Mouse (Mus musculus): ENCODE measurements around the gene Zfp787. TPM values are rescaled to one million over a fixed set of nuclear protein-coding genes. Genes with fewer than 3 reads are reported as not detected.
"Not testable (repeated sequence)": the region's sequence is repeated elsewhere in the genome, so short reads cannot be mapped to it uniquely, and the experiment has no call there.

The Zfp787 gene
- polyA plus RNA-seq, 1 experiment from 2014 or later = 15.6 TPM

DNA sequence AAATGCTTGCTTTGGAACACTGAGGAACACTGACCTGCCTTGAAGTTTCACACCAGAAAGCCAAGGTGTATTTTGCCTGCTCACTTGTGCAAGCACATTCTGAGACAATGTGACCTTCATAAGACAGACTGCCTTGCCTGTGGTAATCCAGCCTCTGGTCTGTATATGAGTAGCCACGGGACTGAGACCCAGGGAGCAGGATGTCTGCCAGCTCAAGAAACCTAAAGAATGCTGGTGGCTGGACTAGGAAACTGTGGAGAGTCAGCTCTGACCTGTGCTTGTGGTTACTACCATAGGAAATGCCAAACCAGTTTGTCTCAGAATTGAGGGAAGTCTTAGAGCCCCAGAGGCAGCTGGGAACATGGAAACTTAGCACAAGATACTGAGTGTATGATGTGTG, 29.6 kb upstream of the Zfp787 start:
- ATAC-seq (replicated peaks; ENCODE audit: low FRiP score) = no peak
- H3K4me3 ChIP-seq (ENCODE audit: low read depth, low read length) = no peak overlapping the region
- no peak overlapping the region for H3K4me2 ChIP-seq
- H3K27me3 ChIP-seq (replicated peaks; ENCODE audit: control insufficient read depth, insufficient read depth, low read length) = peaks cover 6% of the 10 kb centered on the region; the same call in 1 of the 2 replicates
- H3K36me3 ChIP-seq (ENCODE audit: control insufficient read depth, insufficient read depth, low read length) = peaks cover 30% of the 10 kb centered on the region
- WGBS = 66% methylated on average over 1 of the region's 1 CpGs
- no peak overlapping the region for H3K27ac ChIP-seq (ENCODE audit: low read depth, low read length)
- no peaks in the 10 kb centered on the region for H3K4me1 ChIP-seq (replicated peaks; ENCODE audit: control insufficient read depth, insufficient read depth, low read length)
- no peaks in the 10 kb centered on the region for H3K9me3 ChIP-seq (ENCODE audit: control insufficient read depth, low read length)
- no peak overlapping the region for H3K9ac ChIP-seq (ENCODE audit: low read depth, low read length)
- no peak for DNase-seq (ENCODE audit: low spot score)

- Histone ChIP-seq H3K4me1 (replicated peaks; ENCODE audit: control insufficient read depth, insufficient read depth, low read length) (no peaks in the 10 kb centered on the region), H3K4me3 (ENCODE audit: low read depth, low read length) (no peak overlapping the region), H3K36me3 (ENCODE audit: control insufficient read depth, insufficient read depth, low read length) (peaks cover 28% of the 10 kb centered on the region), H3K4me2 (no peak overlapping the region), H3K9me3 (ENCODE audit: control insufficient read depth, low read length) (no peaks in the 10 kb centered on the region), H3K27me3 (replicated peaks; ENCODE audit: control insufficient read depth, insufficient read depth, low read length) (peaks cover 6% of the 10 kb centered on the region; the same call in 1 of the 2 replicates), H3K27ac (ENCODE audit: low read depth, low read length) (no peak overlapping the region), H3K9ac (ENCODE audit: low read depth, low read length) (no peak overlapping the region)
- DNase-seq (ENCODE audit: low spot score) = no peak
- ATAC-seq (replicated peaks; ENCODE audit: low FRiP score) = no peak
- 94% methylated on average over 8 of the region's 8 CpGs for WGBS
These were observed 28.7 kb upstream of the Zfp787 start for GRCm38 (mm10) chr7:6184521-6184920.

GRCm38 (mm10) chr7:6183802-6184201, 28.0 kb upstream of the Zfp787 start:
- H3K4me2 ChIP-seq = no peak overlapping the region
- H3K27ac ChIP-seq (ENCODE audit: low read depth, low read length) = no peak overlapping the region
- no peaks in the 10 kb centered on the region for H3K9me3 ChIP-seq (ENCODE audit: control insufficient read depth, low read length)
- no peak for ATAC-seq (replicated peaks; ENCODE audit: low FRiP score)
- DNase-seq (ENCODE audit: low spot score) = no peak
- no peaks in the 10 kb centered on the region for H3K4me1 ChIP-seq (replicated peaks; ENCODE audit: control insufficient read depth, insufficient read depth, low read length)
- no peak overlapping the region for H3K4me3 ChIP-seq (ENCODE audit: low read depth, low read length)
- H3K27me3 ChIP-seq (replicated peaks; ENCODE audit: control insufficient read depth, insufficient read depth, low read length) = peaks cover 2% of the 10 kb centered on the region; the same call in 1 of the 2 replicates
- no peak overlapping the region for H3K9ac ChIP-seq (ENCODE audit: low read depth, low read length)
- H3K36me3 ChIP-seq (ENCODE audit: control insufficient read depth, insufficient read depth, low read length) = peaks cover 24% of the 10 kb centered on the region
- 91% methylated on average over 19 of the region's 19 CpGs for WGBS

GRCm38 (mm10) chr7:6182882-6183281, 27.1 kb upstream of the Zfp787 start:
- H3K4me1 ChIP-seq (replicated peaks; ENCODE audit: control insufficient read depth, insufficient read depth, low read length) = no peaks in the 10 kb centered on the region
- H3K27ac ChIP-seq (ENCODE audit: low read depth, low read length) = no peak overlapping the region
- H3K27me3 ChIP-seq (replicated peaks; ENCODE audit: control insufficient read depth, insufficient read depth, low read length) = no peaks in the 10 kb centered on the region
- H3K9me3 ChIP-seq (ENCODE audit: control insufficient read depth, low read length) = no peaks in the 10 kb centered on the region
- H3K36me3 ChIP-seq (ENCODE audit: control insufficient read depth, insufficient read depth, low read length) = peaks cover 15% of the 10 kb centered on the region
- no peak overlapping the region for H3K4me3 ChIP-seq (ENCODE audit: low read depth, low read length)
- H3K4me2 ChIP-seq = no peak overlapping the region
- no peak overlapping the region for H3K9ac ChIP-seq (ENCODE audit: low read depth, low read length)
- ATAC-seq (replicated peaks; ENCODE audit: low FRiP score) = peak; percentile 72
- no peak for DNase-seq (ENCODE audit: low spot score)

GRCm38 (mm10) chr7:6179013-6179412, 23.2 kb upstream of the Zfp787 start:
- Histone ChIP-seq H3K27ac (ENCODE audit: low read depth, low read length) (no peak overlapping the region), H3K4me1 (replicated peaks; ENCODE audit: control insufficient read depth, insufficient read depth, low read length) (peaks cover 6% of the 10 kb centered on the region; the same call in 1 of the 2 replicates), H3K9ac (ENCODE audit: low read depth, low read length) (no peak overlapping the region), H3K4me3 (ENCODE audit: low read depth, low read length) (no peak overlapping the region), H3K36me3 (ENCODE audit: control insufficient read depth, insufficient read depth, low read length) (peaks cover 3% of the 10 kb centered on the region), H3K4me2 (no peak overlapping the region), H3K9me3 (ENCODE audit: control insufficient read depth, low read length) (no peaks in the 10 kb centered on the region), H3K27me3 (replicated peaks; ENCODE audit: control insufficient read depth, insufficient read depth, low read length) (no peaks in the 10 kb centered on the region)
- no peak for ATAC-seq (replicated peaks; ENCODE audit: low FRiP score)
- DNase-seq (ENCODE audit: low spot score) = no peak

DNA sequence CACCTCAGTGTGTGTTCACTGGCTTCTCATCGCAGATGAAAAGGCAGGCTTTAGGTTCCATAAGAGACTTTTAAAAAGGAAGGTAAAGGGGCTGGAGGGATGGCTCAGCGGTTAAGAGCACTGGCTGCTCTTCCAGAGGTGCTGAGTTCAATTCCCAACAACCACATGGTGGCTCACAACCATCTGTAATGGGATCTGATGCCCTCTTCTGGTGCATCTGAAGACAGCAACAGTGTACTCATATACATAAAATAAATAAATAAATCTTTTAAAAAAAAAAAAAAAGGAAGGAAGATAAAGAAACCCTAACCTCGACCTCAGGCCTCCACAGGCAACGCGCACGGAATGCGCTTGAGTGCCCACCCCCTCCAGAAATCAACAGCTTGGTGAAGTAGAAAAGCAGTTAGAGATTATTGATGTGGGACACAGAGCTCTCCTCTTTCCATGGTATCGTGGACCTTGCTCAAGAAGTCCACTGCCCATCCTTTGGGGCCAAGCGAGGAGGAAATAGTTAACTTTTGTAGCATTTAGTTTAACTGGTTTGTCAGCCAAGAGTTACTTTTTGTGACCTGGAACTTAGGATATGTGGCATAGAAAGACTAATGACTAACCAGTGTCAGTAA, 18.7 kb upstream of the Zfp787 start:
- 50% methylated on average over 9 of the region's 9 CpGs for WGBS
- not testable (repeated sequence) for DNase-seq (ENCODE audit: low spot score); H3K9me3 ChIP-seq (ENCODE audit: control insufficient read depth, low read length); H3K4me3 ChIP-seq (ENCODE audit: low read depth, low read length); H3K27ac ChIP-seq (ENCODE audit: low read depth, low read length); H3K27me3 ChIP-seq (replicated peaks; ENCODE audit: control insufficient read depth, insufficient read depth, low read length); H3K9ac ChIP-seq (ENCODE audit: low read depth, low read length); H3K36me3 ChIP-seq (ENCODE audit: control insufficient read depth, insufficient read depth, low read length); ATAC-seq (replicated peaks; ENCODE audit: low FRiP score)
- peak overlapping the region; percentile 96; the same call in 1 of the 2 replicates for H3K4me2 ChIP-seq
- H3K4me1 ChIP-seq (replicated peaks; ENCODE audit: control insufficient read depth, insufficient read depth, low read length) = peaks cover 14% of the 10 kb centered on the region

DNA sequence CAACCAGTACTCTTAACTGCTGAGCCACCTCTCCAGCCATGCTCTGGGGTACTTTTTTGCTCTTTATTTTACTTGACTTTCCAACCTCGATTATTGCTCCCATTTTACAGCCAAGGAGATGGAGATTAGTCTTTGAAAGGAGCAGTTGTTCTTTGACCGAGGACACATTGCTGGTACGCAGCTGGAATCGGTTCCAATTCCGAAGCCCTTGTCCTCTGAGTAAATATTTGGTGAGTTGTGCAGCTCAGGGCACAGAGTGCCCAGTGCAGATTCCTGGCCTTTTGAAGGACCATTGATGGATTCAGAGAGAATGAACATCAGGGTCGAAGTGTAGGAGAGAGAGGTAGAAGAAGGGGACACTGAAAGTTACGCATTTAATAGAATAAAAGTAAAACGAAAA, 18.1 kb upstream of the Zfp787 start:
- no peaks in the 10 kb centered on the region; the same call in 1 of the 2 replicates for H3K36me3 ChIP-seq (ENCODE audit: control insufficient read depth, insufficient read depth, low read length)
- no peak for DNase-seq (ENCODE audit: low spot score)
- ATAC-seq (replicated peaks; ENCODE audit: low FRiP score) = no peak
- no peaks in the 10 kb centered on the region for H3K9me3 ChIP-seq (ENCODE audit: control insufficient read depth, low read length)
- no peaks in the 10 kb centered on the region for H3K27me3 ChIP-seq (replicated peaks; ENCODE audit: control insufficient read depth, insufficient read depth, low read length)
- H3K4me2 ChIP-seq = peak overlapping the region; percentile 96
- H3K9ac ChIP-seq (ENCODE audit: low read depth, low read length) = no peak overlapping the region
- H3K27ac ChIP-seq (ENCODE audit: low read depth, low read length) = peak overlapping the region; percentile 45; the same call in 1 of the 2 replicates
- 79% methylated on average over 8 of the region's 8 CpGs for WGBS
- H3K4me3 ChIP-seq (ENCODE audit: low read depth, low read length) = no peak overlapping the region
- peaks cover 14% of the 10 kb centered on the region for H3K4me1 ChIP-seq (replicated peaks; ENCODE audit: control insufficient read depth, insufficient read depth, low read length)

DNA sequence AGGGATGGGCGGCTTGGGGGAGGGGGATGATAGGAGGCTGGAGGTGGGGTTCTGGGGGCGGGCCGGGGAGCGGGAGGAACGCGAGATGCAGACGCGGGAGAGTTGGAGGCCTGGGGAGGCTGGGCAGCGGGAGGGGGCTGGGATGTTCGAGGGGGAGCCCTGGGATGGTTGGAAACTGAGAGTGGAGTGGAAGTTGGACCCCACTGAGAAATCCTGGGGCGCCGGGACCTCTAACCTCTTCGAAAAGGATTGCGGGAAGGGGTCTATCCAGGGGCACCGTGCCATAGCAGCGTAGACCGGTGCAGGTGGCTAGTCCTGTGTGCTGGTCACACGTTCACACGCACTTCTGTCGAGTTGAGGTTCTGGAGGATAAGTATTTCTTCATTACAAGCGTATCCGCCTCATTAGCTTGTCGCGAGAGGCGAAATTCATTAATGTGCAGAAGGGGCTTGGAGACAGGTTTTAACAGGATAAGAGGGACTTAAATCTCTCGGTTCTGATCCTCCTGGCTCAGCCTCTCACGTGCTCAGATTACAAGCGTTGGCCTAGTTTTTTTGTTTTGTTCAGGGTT, 17.0 kb upstream of the Zfp787 start:
- H3K4me3 ChIP-seq (ENCODE audit: low read depth, low read length) = peak overlapping the region; percentile 77
- under 1% methylated on average over 28 of the region's 28 CpGs for WGBS
- ATAC-seq (replicated peaks; ENCODE audit: low FRiP score) = peak; percentile 29

More for the DNA sequence above, 17.0 kb upstream of the Zfp787 start:
- DNase-seq (ENCODE audit: low spot score) = no peak
- H3K27ac ChIP-seq (ENCODE audit: low read depth, low read length) = peak overlapping the region; percentile 75
- no peaks in the 10 kb centered on the region for H3K27me3 ChIP-seq (replicated peaks; ENCODE audit: control insufficient read depth, insufficient read depth, low read length)
- H3K36me3 ChIP-seq (ENCODE audit: control insufficient read depth, insufficient read depth, low read length) = no peaks in the 10 kb centered on the region; the same call in 1 of the 2 replicates
- H3K4me1 ChIP-seq (replicated peaks; ENCODE audit: control insufficient read depth, insufficient read depth, low read length) = peaks cover 14% of the 10 kb centered on the region
- H3K9ac ChIP-seq (ENCODE audit: low read depth, low read length) = peak overlapping the region; percentile 80
- H3K4me2 ChIP-seq = peak overlapping the region; percentile 96
- no peaks in the 10 kb centered on the region for H3K9me3 ChIP-seq (ENCODE audit: control insufficient read depth, low read length)
